Mouse (Mus musculus) stomach, postnatal 0 days (tissue): ENCODE data around the gene Cdkn2a.

Source experiments
- CTCF ChIP-seq: IDR thresholded peaks from 2 replicates; pipeline ENCODE4 v1.5.1; 2016; ENCODE audit warnings: antibody characterized with exemption, low read depth, mild to moderate bottlenecking, moderate library complexity
- EP300 ChIP-seq: optimal IDR thresholded peaks from 2 replicates; pipeline ENCODE3; 2016; ENCODE audit warnings: antibody characterized with exemption

GRCm38 (mm10) chr4:89289028-89289427 is 5.4 kb downstream of the Cdkn2a start:
- TF ChIP-seq EP300, result no peak
- TF ChIP-seq CTCF, result no peak
